Mouse (Mus musculus) olfactory bulb, adult 2 months (tissue): ENCODE data around the gene Borcs7.
"Not testable (repeated sequence)": the region's sequence is repeated elsewhere in the genome, so short reads cannot be mapped to it uniquely, and the experiment has no call there.

Experiments
- CTCF ChIP-seq: fragments of 200-500 bp; IDR thresholded peaks from 2 replicates; pipeline ENCODE4 v1.5.1; 2012; ENCODE audit warnings: low read depth, mild to moderate bottlenecking, low read length, moderate library complexity; ENCODE audit not compliant: insufficient read depth
- POLR2A ChIP-seq: fragments of 200-500 bp; IDR thresholded peaks from 2 replicates; pipeline ENCODE4 v1.6.1; 2012; ENCODE audit warnings: mild to moderate bottlenecking, low read depth, low read length, moderate library complexity; ENCODE audit not compliant: insufficient read depth

GRCm38 (mm10) chr19:46732673-46733072, 43.0 kb downstream of the Borcs7 start:
- TF ChIP-seq POLR2A, CTCF: not testable (repeated sequence)
